Mouse (Mus musculus): ENCODE measurements around the gene Ncln.
A peak's percentile ranks its signal among the peaks of the same experiment; 100 is the strongest.

Gene Ncln

GRCm38 (mm10) chr10:81492606-81493240 lies 3.5 kb downstream of the Ncln start:
- no peak for DNase-seq (ENCODE audit: low read depth in 1 of 2, low spot score in 2 of 2)

GRCm38 (mm10) chr10:81491018-81491417 lies 5.2 kb downstream of the Ncln start:
- DNase-seq (ENCODE audit: low read depth in 1 of 2, low spot score in 2 of 2): no peak

- no peak for DNase-seq (ENCODE audit: low read depth in 1 of 2, low spot score in 2 of 2)
These were observed 6.3 kb downstream of the Ncln start for GRCm38 (mm10) chr10:81489941-81490340.

- no peak for DNase-seq (ENCODE audit: low read depth in 1 of 2, low spot score in 2 of 2)
These were observed 8.1 kb downstream of the Ncln start for GRCm38 (mm10) chr10:81488081-81488480.

GRCm38 (mm10) chr10:81486496-81486895 lies 9.7 kb downstream of the Ncln start:
- DNase-seq (ENCODE audit: low read depth in 1 of 2, low spot score in 2 of 2): no peak

GRCm38 (mm10) chr10:81485479-81486018 lies 10.6 kb downstream of the Ncln start:
- no peak for DNase-seq (ENCODE audit: low read depth in 1 of 2, low spot score in 2 of 2)

GRCm38 (mm10) chr10:81485060-81485449 lies 11.1 kb downstream of the Ncln start:
- DNase-seq (ENCODE audit: low read depth in 1 of 2, low spot score in 2 of 2): no peak

GRCm38 (mm10) chr10:81484441-81485059 lies 11.6 kb downstream of the Ncln start:
- DNase-seq (ENCODE audit: low read depth in 1 of 2, low spot score in 2 of 2): no peak

GRCm38 (mm10) chr10:81483983-81484382 lies 12.2 kb downstream of the Ncln start:
- DNase-seq (ENCODE audit: low read depth in 1 of 2, low spot score in 2 of 2): no peak

GRCm38 (mm10) chr10:81482533-81482889 lies 13.7 kb downstream of the Ncln start, which contains the start of gene Celf5:
Celf5 (minus strand) TSS chr10:81482709.
- peak in 1 of 2 experiments; percentile 32 for DNase-seq (ENCODE audit: low read depth in 1 of 2, low spot score in 2 of 2)

GRCm38 (mm10) chr10:81481605-81482532 lies 14.3 kb downstream of the Ncln start:
- no peak for DNase-seq (ENCODE audit: low read depth in 1 of 2, low spot score in 2 of 2)

GRCm38 (mm10) chr10:81474461-81474860 lies 21.7 kb downstream of the Ncln start:
- DNase-seq (ENCODE audit: low read depth in 1 of 2, low spot score in 2 of 2): no peak

GRCm38 (mm10) chr10:81473003-81473451 lies 23.2 kb downstream of the Ncln start:
- DNase-seq (ENCODE audit: low read depth in 1 of 2, low spot score in 2 of 2): no peak

GRCm38 (mm10) chr10:81472403-81473002 lies 23.7 kb downstream of the Ncln start:
- DNase-seq (ENCODE audit: low read depth in 1 of 2, low spot score in 2 of 2): no peak

GRCm38 (mm10) chr10:81470454-81470853 lies 25.7 kb downstream of the Ncln start:
- DNase-seq (ENCODE audit: low read depth in 1 of 2, low spot score in 2 of 2): no peak

GRCm38 (mm10) chr10:81469253-81469652 lies 26.9 kb downstream of the Ncln start:
- DNase-seq (ENCODE audit: low read depth in 1 of 2, low spot score in 2 of 2): no peak

GRCm38 (mm10) chr10:81467670-81468235 lies 28.4 kb downstream of the Ncln start:
- no peak for DNase-seq (ENCODE audit: low read depth in 1 of 2, low spot score in 2 of 2)

GRCm38 (mm10) chr10:81466881-81467280 lies 29.3 kb downstream of the Ncln start:
- DNase-seq (ENCODE audit: low read depth in 1 of 2, low spot score in 2 of 2): no peak

GRCm38 (mm10) chr10:81466066-81466465 lies 30.1 kb downstream of the Ncln start:
- DNase-seq (ENCODE audit: low read depth in 1 of 2, low spot score in 2 of 2): no peak

GRCm38 (mm10) chr10:81465265-81465645 lies 30.9 kb downstream of the Ncln start:
- no peak for DNase-seq (ENCODE audit: low read depth in 1 of 2, low spot score in 2 of 2)
